Mouse (Mus musculus) lung, postnatal 4 days (tissue): Measurements from ENCODE around the gene 1700024G13Rik.
"Not testable (repeated sequence)": the region's sequence is repeated elsewhere in the genome, so short reads cannot be mapped to it uniquely, and the experiment has no call there.

Experiments
- DNase-seq, 2 experiments: peaks; one replicate each; pipeline ENCODE4 v3.0.0; 2021

1700024G13Rik gene

GRCm38 (mm10) chr14:32388196-32388595 lies at the start of gene 1700024G13Rik:
Gene 1700024G13Rik, minus strand, starts transcription at chr14:32388391.
- DNase-seq = peak; percentile 66 to 74

GRCm38 (mm10) chr14:32437352-32437793 lies 49.2 kb upstream of the 1700024G13Rik start:
- no peak for DNase-seq

GRCm38 (mm10) chr14:32429030-32429602 lies 40.9 kb upstream of the 1700024G13Rik start:
- no peak for DNase-seq

GRCm38 (mm10) chr14:32423946-32424345 lies 35.8 kb upstream of the 1700024G13Rik start:
- no peak for DNase-seq

GRCm38 (mm10) chr14:32418747-32419146 lies 30.6 kb upstream of the 1700024G13Rik start:
- no peak for DNase-seq

- DNase-seq = no peak
Measured at GRCm38 (mm10) chr14:32412075-32412474, 23.9 kb upstream of the 1700024G13Rik start.

- no peak for DNase-seq
Measured at GRCm38 (mm10) chr14:32410084-32410483, 21.9 kb upstream of the 1700024G13Rik start.

- not testable (repeated sequence) for DNase-seq
Measured at GRCm38 (mm10) chr14:32405399-32405798, 17.2 kb upstream of the 1700024G13Rik start.

- DNase-seq = no peak
Measured at GRCm38 (mm10) chr14:32381619-32382018, 6.6 kb downstream of the 1700024G13Rik start.

- no peak for DNase-seq
Measured at GRCm38 (mm10) chr14:32381066-32381465, 7.1 kb downstream of the 1700024G13Rik start.

GRCm38 (mm10) chr14:32380099-32380480 lies 8.1 kb downstream of the 1700024G13Rik start:
- DNase-seq = no peak

- no peak for DNase-seq
Measured at GRCm38 (mm10) chr14:32379395-32380098, 8.6 kb downstream of the 1700024G13Rik start.

GRCm38 (mm10) chr14:32372510-32372909 lies 15.7 kb downstream of the 1700024G13Rik start:
- no peak for DNase-seq

GRCm38 (mm10) chr14:32369756-32370155 lies 18.4 kb downstream of the 1700024G13Rik start:
- no peak for DNase-seq

GRCm38 (mm10) chr14:32364359-32364758 lies 23.8 kb downstream of the 1700024G13Rik start:
- DNase-seq = no peak

- DNase-seq = not testable (repeated sequence)
Measured at GRCm38 (mm10) chr14:32351181-32351920, 36.8 kb downstream of the 1700024G13Rik start.

GRCm38 (mm10) chr14:32347307-32347706 lies 40.9 kb downstream of the 1700024G13Rik start:
- DNase-seq = no peak

- DNase-seq = no peak
Measured at GRCm38 (mm10) chr14:32344694-32345093, 43.5 kb downstream of the 1700024G13Rik start.

GRCm38 (mm10) chr14:32344176-32344575 lies 44.0 kb downstream of the 1700024G13Rik start:
- no peak for DNase-seq

GRCm38 (mm10) chr14:32341823-32342222 lies 46.4 kb downstream of the 1700024G13Rik start:
- no peak for DNase-seq

GRCm38 (mm10) chr14:32336547-32336946 lies 51.6 kb downstream of the 1700024G13Rik start:
- DNase-seq = no peak

- no peak for DNase-seq
Measured at GRCm38 (mm10) chr14:32336021-32336420, 52.2 kb downstream of the 1700024G13Rik start.
